Mouse (Mus musculus) embryonic fibroblast, embryonic 13.5 days (primary cell): Measurements from ENCODE around the gene Hdgf.

ENCODE experiments used
- CTCF ChIP-seq: IDR thresholded peaks from 2 replicates; pipeline ENCODE4 v1.5.1; 2011; ENCODE audit warnings: mild to moderate bottlenecking, control low read depth, low read length, moderate library complexity, borderline replicate concordance; ENCODE audit not compliant: insufficient read depth
- POLR2A ChIP-seq: IDR thresholded peaks from 2 replicates; pipeline ENCODE4 v1.6.1; 2011; ENCODE audit warnings: low read depth, mild to moderate bottlenecking, control low read depth, low read length, moderate library complexity

DNA sequence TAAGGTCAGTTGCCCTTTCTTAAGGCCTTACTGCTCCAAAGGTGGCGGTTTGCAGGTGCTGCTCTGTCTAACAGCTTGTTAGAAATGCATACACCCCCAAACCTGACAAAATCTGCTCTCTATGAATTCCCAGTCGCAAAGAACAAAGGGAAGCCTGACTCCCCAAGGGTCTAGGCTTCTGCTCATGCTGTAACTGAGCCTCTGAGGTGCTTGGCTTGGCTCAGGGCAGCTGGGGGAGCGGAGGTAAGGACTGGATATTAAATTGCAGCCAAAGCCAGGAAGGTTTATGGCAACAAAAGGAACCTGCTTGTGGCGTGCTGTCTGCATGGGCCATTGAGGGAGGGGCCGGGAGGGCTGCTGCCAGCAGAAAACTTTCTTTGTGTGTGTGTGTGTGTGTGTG is 2.3 kb upstream of the Hdgf start:
- TF ChIP-seq CTCF (no peak), POLR2A (no peak)
